Mouse (Mus musculus) left cerebral cortex, postnatal 10 days (tissue): ENCODE measurements at regions not wholly inside any gene's neighbourhood (a gene's known extent, or its start where the extent isn't known, plus 50 kb on each side); places are given as distances from the start of the nearest gene placed in this dataset. TPM values are rescaled to one million over a fixed set of nuclear protein-coding genes. Genes with fewer than 3 reads are reported as not detected.

ENCODE experiments used
- DNase-seq, 2 experiments: peaks; one replicate each; pipeline ENCODE4 v3.0.0; 2021 to 2022; ENCODE audit warnings: low spot score in 2 of 2, mixed read lengths in 1 of 2; ENCODE audit errors: extremely low spot score in 1 of 2
- intact Hi-C: fragments of 180-260 bp; cut with DNase I; formaldehyde crosslinking; loops from one replicate; pipeline ENCODE4 v1.15.1; 2025
- microRNA-seq: library from miRNA; unstranded; fragments of <30 nt; microRNA quantifications from one replicate; pipeline ENCODE4 v1.2.0, GENCODE M21; 2022

DNA sequence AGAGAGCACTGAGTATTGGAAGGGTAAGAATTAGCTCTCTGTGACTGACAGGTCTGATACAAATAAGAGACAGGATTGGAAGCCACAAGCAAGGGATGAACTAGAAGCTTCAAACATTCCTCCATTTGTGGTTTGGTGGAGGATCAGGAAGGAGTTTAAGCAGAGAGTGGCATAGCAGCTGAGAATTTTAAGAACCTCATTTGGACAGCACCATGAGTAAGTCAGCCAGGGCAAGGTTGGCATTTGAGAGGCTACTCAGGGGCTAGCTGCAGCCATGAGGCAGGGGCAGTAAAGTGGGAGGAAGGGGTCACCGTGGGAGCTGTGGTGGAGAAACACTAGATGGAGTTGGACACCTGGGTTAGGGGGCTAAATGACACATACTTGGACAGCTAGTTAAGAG, 56.2 kb upstream of the Kif2a start:
- intact Hi-C loops: no loop called here
- DNase-seq: no peak

DNA sequence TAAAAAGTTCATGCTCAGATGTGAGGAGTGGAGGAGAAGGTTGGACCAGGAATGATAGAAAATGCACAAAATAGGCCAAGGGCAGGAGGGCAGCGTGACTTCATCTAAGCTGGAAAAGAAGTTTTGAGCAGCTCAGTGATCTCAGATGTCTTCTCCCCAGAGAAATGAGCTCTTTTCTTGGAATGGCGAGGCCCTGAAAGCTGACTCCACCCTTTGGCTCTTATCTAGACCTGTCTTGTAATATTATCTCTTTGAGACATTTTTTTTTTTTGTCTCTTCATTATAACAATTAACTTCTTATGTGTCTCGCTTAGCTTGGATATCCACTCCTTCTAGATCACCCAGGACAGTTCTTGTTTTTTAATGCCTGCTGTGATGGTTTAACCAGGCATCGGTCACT, 53.0 kb upstream of the Kif2a start:
- intact Hi-C loops: no loop called here
- no peak for DNase-seq

DNA sequence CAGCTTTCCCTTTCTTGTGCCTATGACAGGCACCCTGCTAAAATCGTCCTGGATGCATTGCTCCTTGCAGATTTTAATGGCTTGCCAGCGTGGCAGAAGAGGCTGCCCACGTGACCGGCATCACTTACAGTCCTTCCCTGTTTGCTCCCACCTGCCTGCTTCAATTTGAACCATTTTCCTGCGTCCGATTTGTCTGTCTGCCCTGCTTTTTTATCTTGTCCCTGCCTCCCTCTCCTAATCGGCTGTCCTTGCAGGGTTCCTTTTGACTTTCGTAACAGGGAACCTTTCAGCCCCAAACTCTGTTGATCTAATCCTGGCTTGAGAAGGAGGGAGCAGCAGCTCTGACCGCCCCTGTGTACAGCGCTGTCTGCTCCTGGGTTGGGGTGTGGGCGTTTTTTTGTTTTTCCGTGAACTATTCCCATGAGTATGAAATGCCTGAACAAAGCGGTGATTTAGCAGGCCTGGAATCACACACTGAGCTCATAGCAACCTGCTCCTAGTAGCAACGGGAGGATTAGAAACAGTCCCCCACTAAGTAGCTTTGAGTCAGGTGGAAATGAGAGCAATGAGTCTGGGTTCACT, 51.2 kb upstream of the Kif2a start:
- intact Hi-C loops: no loop called here
- DNase-seq: peak in 1 of 2 experiments; percentile 30

DNA sequence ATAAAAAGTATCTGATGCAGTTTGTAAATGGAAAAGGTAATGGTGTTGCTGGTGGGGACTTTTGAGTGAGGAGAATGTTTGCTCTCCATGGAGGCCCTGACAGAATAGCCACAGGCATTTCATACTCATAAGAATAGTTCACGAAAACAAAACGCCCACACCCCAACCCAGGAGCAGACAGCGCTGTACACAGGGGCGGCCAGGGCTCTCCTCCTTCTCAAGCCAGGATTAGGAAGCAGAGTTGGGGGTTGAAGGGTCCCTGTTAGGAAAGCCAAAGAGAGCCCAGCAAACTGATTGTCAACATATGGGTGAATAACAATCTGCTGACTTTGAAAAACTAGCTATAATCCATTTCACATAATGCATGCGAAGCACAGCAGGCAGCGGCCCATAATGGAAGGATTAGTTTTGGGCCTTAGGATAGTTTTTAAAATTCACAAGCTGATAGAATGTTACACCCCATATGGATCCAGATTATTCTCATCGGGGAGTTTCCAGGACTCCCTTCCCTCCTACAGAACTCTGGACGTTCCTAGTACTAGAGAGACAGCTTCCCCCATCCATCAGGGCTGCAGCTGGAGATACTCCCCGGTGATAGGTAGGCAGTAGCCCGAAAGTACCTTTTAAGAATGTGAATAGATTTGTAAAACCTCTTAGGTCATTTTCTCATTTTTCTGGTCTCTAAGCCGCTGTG, 50.6 kb upstream of the Kif2a start:
- no peak for DNase-seq
- intact Hi-C loops: no loop called here

Small RNA genes in the stretch of these regions (microRNA-seq; reads per million reads assigned to microRNA genes)
- not detected for gene Gm22118
